Mouse (Mus musculus) layer of hippocampus, adult 9-11 months (tissue): ENCODE results near the gene Nlrc5.
"Not testable (repeated sequence)": the region's sequence is repeated elsewhere in the genome, so short reads cannot be mapped to it uniquely, and the experiment has no call there.

Experiments used
- DNase-seq: peaks from one replicate; pipeline ENCODE4 v3.0.0; 2022

The Nlrc5 gene

DNA sequence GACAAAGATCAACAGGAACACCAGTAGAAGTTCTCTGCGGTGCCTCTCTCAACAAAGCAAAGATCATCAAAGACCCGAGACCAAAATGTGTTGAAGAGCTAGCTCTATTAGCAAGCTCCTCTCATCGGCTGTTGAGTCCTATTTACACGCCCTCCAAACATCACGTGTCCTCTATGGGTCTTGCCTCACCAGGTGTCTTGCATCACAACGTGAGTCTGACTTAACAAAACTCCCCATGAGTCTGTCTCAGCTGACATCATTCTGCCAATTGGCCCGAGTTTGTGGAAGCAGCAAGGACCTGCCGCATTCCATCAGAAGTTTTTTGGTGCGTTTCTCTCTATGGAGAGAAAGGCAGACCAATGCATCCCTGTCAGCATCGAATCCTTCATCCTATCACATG is 6.2 kb upstream of the Nlrc5 start:
- no peak for DNase-seq

DNA sequence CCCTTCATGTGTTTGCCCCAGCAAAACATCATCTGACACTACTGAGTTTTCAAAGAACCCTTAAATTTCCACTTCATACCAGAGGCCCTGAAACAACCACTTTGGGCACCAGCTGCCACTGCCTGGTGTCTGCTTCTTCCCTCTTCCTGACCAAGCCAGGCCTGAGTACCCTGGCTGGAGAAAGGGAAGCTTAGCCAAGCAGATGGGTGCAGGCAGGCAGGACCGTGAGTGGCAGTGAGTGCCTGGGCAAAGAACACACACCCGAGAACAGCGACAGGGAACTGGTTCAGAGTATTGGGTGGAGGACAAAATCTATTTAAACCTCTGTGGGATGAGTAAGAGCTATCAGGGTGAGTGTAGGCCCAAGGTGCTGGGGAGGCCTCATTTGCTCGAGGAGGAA is 5.7 kb upstream of the Nlrc5 start:
- no peak for DNase-seq

DNA sequence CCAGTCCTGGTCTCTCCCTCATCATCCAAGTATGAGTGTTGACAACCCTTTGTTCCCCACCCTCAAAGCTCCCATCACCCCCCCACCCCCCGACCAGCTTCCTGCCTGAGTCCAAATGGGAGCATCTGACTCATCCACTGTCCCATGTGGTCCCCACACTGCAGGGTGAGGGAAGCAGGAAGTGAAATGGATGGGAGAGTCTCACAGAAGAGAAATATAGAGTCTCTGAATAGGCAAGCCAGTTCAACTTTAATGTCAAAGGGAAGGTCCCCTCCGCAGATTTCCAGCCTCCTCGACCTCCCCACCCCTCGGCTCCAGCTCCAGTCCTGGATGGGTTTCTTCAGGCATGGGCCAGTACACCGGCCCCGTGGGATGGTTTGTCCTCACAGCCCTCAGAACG is 4.8 kb upstream of the Nlrc5 start:
- no peak for DNase-seq

DNA sequence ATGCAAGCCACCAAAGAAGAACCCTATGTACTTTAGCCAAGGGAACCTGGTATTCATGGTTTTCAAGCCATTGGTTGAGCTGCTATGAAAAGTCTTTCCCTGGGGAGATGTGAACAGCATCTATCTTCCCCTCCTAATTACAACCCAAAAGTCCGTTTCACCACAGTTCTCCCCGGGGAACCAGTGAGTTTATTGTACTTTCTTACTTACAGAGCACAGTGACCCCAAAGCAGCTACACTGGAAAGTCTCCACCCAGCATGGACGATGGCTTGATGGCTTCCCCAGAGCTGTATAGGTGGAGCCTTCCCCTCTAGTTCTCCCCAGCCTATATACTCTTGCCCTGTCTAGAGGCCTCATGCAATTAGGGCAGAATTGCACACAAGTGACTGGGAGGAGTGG is 1.9 kb upstream of the Nlrc5 start:
- no peak for DNase-seq

DNA sequence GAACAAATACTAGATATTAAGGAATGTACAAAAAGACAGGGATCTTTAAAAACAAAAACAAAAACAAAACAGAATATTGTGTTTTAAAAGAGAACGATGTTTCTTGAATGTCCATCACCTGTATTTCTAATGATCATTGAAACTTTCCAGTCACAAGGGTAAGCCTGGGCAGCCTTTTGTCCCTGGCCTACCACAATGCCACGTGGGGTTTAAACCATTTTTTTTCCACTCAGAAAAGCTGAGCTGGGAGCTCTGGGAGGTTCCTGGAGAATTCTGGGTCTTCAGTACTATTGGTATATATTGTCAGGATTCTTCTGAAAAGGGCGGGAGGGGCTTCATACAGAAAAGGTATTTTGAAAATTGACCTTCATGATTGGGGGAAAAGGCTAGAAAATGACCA is 802 bp downstream of the Nlrc5 start:
- no peak for DNase-seq

DNA sequence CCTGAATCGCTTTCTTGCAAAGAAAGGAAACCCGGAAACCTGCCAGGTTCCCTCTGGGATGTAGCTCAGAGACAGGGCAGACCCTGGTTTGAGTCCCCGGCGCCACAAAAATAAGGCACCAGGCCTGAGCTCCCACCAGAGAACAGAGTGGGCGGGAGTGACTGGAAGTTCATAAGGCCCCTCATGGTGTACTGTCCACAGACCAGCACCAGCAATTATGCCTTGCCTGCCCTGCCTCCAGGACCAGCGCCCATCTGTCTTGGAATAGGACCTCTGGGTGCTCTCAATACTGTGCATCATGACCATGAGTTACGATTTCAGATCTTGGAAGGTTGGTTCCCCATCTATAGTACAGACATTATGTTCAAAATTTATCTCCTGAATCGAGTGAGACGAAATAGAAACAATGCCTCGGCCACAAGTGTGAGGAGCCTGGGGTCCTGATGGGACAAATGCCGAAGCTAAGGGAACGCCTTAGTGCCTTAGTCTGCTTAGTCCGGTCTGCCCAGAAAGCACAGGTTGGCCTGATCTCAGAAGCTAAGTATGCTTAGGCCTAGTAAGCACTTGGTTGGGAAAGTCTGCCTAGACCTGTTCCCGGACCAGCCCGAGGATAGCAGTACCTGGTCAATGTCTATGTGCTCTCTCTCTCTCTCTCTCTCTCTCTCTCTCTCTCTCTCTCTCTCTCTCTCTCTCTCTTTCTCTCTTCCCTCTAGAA is 1.4 kb downstream of the Nlrc5 start:
- no peak for DNase-seq

DNA sequence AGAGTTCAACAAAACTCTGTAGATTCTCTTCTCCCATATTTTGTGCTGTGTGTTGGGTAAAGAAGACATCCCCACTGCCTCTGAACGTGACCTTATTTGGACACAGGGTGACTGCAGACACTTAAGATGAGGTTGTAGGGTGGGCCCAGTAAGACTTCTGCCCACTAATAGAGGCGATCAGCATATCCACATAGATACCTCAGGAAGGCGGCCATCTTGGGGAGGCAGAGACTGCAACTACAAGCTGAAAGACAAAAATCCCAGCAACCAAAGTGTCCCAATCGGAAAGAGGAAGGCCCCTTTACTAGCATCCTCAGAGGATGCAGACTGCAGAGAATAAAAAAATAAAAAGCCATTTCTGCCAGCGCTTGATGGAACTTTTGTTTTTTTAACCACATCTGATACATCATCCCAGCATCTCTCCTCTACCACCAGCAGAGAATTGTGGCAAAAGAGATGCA is 2.0 kb downstream of the Nlrc5 start:
- no peak for DNase-seq

DNA sequence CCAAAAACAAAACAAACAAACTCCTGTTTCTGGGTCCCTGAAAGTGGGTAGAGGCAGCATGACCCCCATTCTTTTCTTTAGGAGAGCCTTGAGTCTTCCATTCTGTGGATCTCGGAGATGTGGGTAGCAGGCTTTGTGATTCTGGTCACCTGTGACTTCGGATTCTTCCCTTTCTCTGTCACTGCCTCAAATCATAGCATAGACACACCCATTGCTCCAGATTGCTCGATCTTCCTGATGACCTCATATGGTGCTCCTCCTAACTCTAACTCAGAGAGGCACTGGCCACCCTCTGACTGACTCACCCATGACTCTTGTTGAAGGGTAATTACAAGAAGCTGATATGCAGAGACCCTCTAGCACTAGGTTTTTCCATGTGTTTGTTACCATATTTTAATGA is 2.7 kb downstream of the Nlrc5 start:
- no peak for DNase-seq

DNA sequence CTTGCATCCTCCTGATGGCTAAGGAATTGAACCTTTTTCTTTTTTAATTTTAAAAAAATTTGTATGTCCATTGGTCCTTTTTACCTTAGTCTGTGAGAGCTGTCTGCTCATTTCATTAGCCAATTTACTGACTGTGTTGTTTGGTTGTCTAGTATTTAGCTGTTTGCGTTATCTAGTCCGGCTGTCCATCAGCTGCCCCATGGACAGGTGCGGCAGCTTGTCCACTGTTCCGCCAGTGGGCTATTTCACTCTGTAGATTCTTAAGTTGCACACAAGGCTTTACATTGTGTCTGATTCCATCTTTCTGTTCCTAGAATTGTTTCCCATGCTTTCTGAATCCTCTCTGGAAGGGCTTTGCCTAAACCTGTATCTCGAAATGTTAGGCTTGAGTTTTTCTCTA is 4.5 kb downstream of the Nlrc5 start:
- DNase-seq = no peak

DNA sequence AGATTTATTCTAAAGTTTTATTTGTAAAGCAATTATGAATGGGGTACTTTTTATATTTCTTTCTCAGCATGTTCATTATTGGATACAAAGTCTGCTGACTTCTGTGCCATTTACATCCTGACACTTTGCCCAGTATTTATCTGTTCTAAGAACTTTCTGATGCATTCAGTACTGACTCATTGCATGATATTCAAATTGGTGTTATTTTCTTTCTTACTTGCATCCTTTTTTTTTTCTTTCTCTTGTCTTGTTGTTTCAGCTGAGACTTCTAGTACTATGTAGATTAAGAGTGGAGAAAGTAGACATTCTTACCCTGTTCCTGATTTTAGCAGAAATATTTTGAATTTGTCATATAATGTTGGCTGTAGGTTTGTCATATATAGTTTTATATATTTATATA is 5.5 kb downstream of the Nlrc5 start:
- DNase-seq = no peak

DNA sequence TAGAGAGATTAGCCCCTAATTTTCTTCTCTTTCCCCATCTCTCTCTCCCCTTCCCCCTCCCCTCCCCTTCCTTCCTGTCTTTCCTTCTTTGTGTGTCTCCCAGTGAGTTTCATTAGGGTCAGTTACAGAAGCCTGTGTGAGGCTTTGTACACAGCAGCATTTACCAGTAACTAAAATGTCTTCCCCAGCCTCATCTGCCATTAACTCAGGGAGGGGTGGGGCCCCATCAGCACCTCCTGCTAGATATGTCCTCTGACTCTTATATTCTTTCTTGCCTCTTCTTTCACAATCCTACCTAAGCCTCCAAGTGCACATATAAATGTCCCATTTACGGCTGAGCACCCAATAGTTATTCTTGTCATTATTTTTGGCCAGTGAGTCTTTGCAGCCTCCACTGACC is 6.2 kb downstream of the Nlrc5 start:
- no peak for DNase-seq

DNA sequence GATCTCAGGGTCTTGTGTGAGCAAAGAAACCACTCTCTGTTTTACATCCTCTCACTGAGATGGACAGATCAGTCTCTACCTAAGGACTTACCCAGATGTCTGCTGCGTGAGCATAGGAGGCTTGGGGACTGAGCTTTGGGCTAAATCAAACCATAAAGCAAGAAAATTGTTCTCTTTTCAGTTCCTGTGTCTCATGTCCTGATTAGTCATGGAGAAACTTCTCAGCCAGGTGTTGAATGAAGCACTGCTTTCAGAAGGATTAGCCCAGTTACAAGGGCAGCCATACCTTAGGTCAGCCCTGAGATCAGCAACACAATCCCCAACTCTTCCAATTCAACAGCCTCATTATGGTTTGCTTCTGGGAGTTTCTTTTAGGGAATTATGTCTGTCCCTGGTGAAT is 7.5 kb downstream of the Nlrc5 start:
- DNase-seq = no peak

DNA sequence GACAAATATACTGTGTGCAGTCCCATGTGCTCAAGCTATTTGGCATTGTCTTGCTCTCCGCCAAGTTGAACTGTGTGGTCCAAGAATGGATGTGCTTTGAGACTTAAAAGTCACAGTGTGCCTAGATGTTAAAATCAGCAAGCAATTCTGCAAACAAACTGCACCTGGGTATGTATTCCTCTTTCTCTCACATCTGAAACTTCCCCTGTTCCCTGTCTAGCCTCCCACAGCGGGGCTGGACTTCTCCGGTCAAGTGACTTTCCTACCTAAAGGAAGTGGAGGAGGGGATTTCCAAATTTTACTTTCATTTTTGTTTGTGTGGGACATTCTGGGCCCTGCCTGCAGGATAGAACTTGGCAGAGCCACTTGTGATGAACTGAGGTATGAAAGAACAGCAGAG is 9.0 kb downstream of the Nlrc5 start:
- DNase-seq = no peak

DNA sequence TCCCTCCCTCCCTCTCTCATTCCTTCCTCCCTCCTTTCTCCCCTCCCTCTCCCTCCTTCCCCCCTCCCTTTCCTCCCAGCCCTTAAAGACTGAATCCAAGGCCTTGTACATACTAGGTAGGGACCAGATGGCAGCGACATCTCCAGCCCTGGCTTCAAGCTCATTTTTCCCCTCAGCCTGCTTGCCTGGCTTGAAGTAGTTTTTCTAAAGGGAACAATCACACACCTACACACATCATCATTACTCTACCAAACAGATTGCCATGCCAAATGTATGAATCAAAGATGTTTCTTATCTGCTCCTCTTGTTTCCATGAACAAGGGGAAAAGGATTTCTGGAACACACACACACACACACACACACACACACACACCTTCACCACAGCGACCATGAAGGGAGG is 10.3 kb downstream of the Nlrc5 start:
- DNase-seq = no peak

DNA sequence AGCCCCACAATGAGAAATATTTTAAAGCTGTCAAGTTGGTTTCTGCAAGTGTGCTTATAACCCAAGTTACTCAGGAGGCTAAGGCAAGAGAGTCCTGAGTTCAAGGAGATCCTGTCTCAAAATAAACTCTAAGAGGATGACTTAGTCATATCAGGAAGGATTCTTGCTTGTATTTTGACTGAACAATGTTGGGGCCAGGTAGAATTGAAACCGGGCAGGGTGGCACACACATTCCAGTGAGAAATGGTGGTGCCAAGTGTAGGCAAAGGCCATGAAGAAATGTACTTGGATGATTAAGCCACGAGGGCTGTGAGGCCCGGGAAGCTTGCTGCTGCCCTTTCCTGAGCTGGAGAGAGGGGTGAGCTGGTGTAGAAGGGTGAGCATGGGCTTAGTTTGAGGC is 13.0 kb downstream of the Nlrc5 start:
- no peak for DNase-seq

DNA sequence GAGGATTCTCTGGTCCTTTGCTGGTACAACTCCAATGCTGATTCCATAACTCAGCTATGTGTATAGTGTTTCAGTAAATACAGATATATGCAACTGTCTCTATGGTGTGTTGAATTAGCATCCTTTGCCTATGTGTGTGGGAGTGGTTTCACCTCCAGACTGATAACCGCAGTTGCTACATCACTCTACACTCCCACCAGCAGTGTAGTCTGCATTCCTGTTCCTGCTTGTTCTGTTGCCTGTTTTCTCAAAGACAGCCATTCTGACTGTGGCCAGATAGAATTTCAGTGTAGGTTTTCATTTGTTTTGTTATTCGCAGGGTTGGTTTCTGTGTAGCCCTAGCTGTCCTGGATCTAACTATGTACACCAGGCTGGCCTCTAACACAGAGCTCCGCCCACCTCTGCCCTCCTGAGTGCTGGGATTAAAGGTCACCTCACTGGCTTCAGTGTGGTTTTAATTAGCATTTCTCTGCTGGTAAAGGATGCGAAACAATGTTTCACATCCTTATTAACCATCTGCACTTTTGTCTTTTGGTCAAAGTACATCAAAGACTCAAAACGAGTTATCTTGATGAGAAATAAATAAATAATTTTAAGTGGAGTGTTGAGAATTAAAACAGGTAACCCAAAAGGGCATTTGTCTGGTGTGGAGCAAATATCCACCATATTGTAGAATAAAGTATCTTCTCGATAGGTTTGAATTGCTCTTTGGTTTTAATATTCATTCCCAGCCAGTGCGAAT is 13.6 kb downstream of the Nlrc5 start:
- DNase-seq = no peak

DNA sequence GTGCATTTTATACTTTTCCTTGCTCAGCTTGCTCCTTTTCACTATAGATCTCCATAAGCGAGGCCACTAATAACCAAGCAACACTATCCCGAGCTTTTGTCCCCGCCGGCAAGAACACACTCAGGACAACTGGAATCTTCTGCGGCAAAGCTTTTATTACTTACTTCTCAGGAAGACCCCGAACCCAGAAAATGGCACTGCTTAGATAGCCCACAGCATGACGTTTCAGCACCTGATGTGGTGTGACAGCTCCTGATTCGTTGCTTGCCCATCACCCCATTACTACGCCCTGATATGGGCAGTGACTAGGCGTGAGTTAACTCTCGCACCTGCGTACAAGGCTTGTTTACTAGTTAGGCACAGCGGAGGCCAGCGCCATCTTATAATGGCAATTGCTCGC is 18.8 kb downstream of the Nlrc5 start:
- not testable (repeated sequence) for DNase-seq

DNA sequence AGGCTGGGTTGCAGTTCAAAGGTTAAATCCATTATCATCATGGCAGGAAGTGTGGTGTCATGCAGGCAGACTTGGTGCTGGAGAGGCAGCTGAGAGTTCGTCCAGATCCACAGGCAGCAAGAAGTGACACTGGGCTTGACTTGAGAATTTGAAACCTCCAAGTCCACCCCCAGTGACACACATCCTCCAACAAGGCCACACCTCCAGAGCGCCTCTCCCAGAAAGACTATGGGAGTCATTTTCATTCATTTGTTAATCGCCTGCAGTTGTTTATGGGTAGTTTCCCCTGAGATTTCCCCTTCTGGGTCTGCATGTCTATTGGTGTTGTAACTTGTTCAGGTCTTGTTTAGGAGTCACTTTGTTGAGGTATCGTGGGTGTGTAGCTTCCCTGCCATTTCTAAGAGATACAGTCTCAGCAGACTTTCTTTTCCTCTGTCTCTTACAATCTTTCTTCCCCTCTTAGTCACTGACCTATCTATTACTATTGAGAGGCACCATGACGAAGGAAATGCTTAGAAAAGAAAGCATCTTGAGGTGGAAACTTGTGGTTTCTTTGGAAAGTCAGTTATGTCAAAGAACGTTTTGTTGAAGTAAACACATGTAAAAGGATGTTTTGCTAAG is 19.8 kb downstream of the Nlrc5 start:
- DNase-seq = no peak

DNA sequence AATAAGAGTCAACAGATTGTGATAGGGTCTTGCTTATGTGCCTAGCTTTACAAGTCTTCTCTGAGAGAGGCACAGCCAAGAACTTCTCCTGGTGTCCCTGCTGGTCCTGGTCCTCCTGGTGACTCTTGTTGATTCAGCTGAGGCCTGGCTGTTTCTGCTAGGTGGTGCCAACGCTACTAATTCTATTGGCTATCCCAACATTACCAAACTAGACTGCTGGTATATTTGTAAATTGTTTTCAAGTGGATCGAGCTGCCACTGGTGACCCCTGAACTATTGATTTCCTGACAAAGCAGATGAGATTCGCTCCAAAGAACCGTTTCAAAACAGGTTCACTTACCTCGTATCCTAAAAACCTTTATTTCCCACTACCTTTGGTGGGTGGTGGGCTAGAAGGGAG is 20.7 kb downstream of the Nlrc5 start:
- no peak for DNase-seq

DNA sequence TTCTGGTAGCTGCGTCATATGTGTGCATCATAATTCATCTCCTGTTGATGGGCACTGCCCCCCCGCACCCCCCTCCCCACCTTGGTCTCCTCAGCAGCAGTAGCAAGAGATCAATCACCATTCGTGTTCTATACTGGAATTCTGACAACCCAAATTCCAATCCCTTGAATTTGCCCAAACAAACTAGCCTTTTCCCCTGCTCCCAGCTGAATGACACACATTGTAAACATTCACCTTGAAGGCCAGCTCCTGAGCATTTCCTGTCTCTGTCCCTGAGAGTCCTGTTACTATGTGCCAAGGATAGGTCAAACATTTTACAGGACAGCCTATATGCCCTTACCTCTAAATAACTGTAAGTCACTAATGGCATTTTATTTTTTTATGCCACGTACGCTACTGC is 21.9 kb downstream of the Nlrc5 start:
- DNase-seq = no peak

DNA sequence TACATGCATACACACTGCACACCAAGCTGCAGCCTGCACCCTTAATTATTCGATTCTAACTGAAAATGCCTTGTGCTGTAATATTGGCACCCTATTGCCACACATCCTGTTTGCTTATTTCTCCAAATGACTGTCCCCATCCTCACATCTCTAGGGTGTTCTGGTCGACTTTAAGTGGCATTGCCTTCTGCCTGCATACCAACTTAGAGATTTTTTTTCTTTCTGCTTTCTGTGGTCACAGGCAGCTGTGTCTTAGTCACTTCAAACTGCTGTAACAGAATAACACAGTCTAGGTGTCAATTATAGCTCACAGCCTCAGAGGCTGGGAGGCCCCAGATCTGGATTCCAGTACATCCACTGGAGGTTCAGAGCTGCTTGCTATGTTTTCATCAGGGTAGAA is 24.4 kb downstream of the Nlrc5 start:
- no peak for DNase-seq

DNA sequence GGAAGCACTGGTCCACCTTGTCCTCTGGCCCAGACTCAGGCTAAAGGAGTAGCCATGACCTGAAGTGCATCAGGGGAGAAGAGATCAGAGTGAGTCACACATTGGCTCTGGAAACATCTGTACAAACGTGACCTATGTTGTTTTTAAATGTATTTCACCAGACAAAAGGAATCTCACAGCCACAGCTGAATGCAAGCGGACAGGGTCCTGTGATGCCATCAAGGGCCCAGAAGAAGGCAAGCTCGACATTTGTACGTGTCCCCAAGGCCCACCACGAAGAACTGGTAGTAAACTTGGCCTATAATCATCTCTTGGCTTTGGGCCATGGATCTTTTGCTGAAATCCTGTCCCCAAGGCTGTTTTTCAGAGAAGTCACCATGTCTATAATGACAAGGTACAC is 35.5 kb downstream of the Nlrc5 start:
- DNase-seq = no peak

DNA sequence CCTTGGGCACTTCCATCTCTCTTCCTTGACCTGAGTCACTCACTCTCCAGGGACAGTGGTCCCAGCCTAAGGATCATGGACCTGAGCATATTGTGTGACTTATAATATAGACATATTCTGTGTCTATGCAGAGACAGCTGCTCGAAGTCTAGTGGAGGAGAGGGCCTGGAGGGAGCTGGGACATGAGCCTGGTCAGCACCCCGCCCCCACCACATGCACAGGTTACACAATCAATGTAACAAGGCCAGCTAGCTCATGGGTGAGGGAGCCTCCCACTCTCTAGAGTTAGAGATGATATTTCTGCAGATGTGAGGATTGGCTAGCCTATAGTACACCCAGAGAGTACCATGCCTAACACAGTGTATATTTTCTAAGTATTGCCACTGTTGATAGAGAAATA is 36.6 kb downstream of the Nlrc5 start:
- DNase-seq = no peak

DNA sequence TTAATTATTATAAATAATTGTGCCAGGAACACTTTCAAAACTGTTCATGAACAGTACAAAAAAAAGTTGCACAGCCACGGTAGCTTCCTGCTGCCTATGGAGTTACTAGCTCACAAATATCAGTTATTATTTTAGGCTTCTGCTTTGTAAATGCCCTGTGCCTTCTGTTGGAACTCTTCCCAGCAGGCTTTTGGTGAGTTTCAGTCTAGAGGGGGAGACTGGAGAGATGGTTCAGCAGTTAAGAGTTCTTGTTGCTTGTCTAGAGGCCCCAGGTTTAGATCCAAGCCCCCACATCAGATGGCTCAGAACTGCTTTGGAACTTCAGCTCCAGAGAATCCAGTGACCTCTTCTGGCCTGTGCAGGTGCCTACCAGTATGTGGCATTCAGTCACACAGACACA is 37.1 kb downstream of the Nlrc5 start:
- no peak for DNase-seq
